Mouse (Mus musculus) lung, adult 2 months (tissue): ENCODE results near the gene Smim24.

ENCODE experiments used
- CTCF ChIP-seq: fragments of 200-500 bp; IDR thresholded peaks from 2 replicates; pipeline ENCODE4 v1.5.1; 2011; ENCODE audit warnings: mild to moderate bottlenecking, low read length, control low read depth; ENCODE audit not compliant: insufficient read depth
- POLR2A ChIP-seq: fragments of 200-500 bp; IDR thresholded peaks from 2 replicates; pipeline ENCODE4 v1.6.1; 2011; ENCODE audit warnings: low read depth, mild to moderate bottlenecking, control low read depth, low read length, borderline replicate concordance; ENCODE audit errors: extremely low read depth

DNA sequence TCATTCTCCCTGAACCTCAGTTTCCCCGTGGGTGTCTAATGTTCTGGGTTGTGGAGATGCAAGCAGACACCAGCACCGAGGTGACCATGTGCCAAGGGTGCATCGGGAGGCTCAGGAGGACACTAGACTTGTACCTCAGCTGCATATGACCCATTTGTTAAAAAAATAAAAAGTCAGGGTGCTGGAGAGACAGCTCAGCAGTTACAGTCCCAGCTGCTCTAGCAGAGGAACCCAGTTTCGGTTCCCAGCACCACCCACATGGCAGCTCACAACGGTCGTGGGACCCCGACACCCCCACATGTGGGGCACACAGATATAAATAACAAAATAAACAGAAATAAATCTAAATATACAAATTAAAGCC, 35.6 kb downstream of the Smim24 start:
- TF ChIP-seq CTCF: no peak
- TF ChIP-seq POLR2A: no peak
